Mouse (Mus musculus): ENCODE data around the gene Olfr819. TPM values are rescaled to one million over a fixed set of nuclear protein-coding genes. Genes with fewer than 3 reads are reported as not detected.

Gene Olfr819
- polyA plus RNA-seq, 1 experiment from 2014 or later = not detected

- Histone ChIP-seq H3K27me3 (ENCODE audit: insufficient read depth, low read length) (no peaks in the 10 kb centered on the region), H3K9ac (no peak within 1 kb of the TSS), H3K4me1 (ENCODE audit: insufficient read depth) (no peaks in the 10 kb centered on the region), H3K27ac (ENCODE audit: low read depth) (no peak within 1 kb of the TSS), H3K36me3 (ENCODE audit: insufficient read depth) (no peaks in the 10 kb centered on the region), H3K9me3 (ENCODE audit: low read depth, low read length) (no peaks in the 10 kb centered on the region), H3K4me2 (no peak within 1 kb of the TSS), H3K4me3 (ENCODE audit: low read depth, low read length) (no peak within 1 kb of the TSS)
- 87% methylated on average over 2 of the region's 2 CpGs for WGBS
- no peak for TF ChIP-seq CTCF (IDR thresholded peaks at IDR 0.05; ENCODE audit: low read depth)
- DNase-seq = no peak
- no peak for ATAC-seq (ENCODE audit: insufficient read depth)
Measured at GRCm38 (mm10) chr10:129949000-129949399, 18.1 kb downstream of the Olfr819 start, which contains the start of gene Olfr818. Gene Olfr818, minus strand, starts transcription at chr10:129949100.

DNA sequence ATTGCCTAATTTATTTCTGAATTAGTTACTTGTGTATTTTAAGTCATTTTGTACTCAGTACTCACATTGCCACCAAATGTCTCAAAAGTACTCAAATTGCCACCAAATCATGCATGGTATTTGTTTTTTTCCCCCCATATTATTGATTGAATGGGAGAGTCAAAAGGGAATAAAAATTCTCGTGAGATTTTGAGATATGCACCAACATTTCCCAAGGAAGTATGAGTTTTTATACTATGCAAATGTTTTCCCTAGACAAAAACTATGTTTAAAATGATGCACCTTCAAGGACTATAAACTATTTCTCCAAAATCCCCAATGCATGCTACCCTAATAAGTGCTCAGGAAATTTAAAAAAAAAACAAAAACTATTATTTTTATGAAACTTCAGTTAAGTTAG is 51.6 kb downstream of the Olfr819 start, which contains the start of gene Olfr816:
TSS of gene Olfr816 (minus strand) at position 101 of the 400 bp plus-strand sequence.
- Histone ChIP-seq H3K9ac (no peak within 1 kb of the TSS), H3K4me3 (ENCODE audit: low read depth, low read length) (no peak within 1 kb of the TSS), H3K4me1 (ENCODE audit: insufficient read depth) (no peaks in the 10 kb centered on the region), H3K36me3 (ENCODE audit: insufficient read depth) (no peaks in the 10 kb centered on the region), H3K4me2 (no peak within 1 kb of the TSS), H3K9me3 (ENCODE audit: low read depth, low read length) (no peaks in the 10 kb centered on the region), H3K27ac (ENCODE audit: low read depth) (no peak within 1 kb of the TSS), H3K27me3 (ENCODE audit: insufficient read depth, low read length) (no peaks in the 10 kb centered on the region)
- TF ChIP-seq CTCF (IDR thresholded peaks at IDR 0.05; ENCODE audit: low read depth) = no peak
- DNase-seq (no peak), ATAC-seq (ENCODE audit: insufficient read depth) (no peak)
- WGBS = 57% methylated on average over 1 of the region's 1 CpGs

Other genes starting within 250 kb of the Olfr819 start
- not detected in 2 replicates for gene Olfr805, start 237.9 kb downstream of the Olfr819 start, polyA plus RNA-seq (2014; fragmentation: Nextera tagmentation; extraction: Ambion mirVana)
- not detected in 2 replicates for gene Olfr806, start 225.3 kb downstream of the Olfr819 start, polyA plus RNA-seq (2014; fragmentation: Nextera tagmentation; extraction: Ambion mirVana)
- not detected in 2 replicates for gene Olfr807, start 209.5 kb downstream of the Olfr819 start, polyA plus RNA-seq (2014; fragmentation: Nextera tagmentation; extraction: Ambion mirVana)
- not detected in 2 replicates for gene Olfr808, start 201.8 kb downstream of the Olfr819 start, polyA plus RNA-seq (2014; fragmentation: Nextera tagmentation; extraction: Ambion mirVana)
- not detected in 2 replicates for gene Olfr809, start 192.6 kb downstream of the Olfr819 start, polyA plus RNA-seq (2014; fragmentation: Nextera tagmentation; extraction: Ambion mirVana)
- not detected in 2 replicates for gene Olfr810, start 172.3 kb downstream of the Olfr819 start, polyA plus RNA-seq (2014; fragmentation: Nextera tagmentation; extraction: Ambion mirVana)
- not detected in 2 replicates for gene Olfr811, start 162.9 kb downstream of the Olfr819 start, polyA plus RNA-seq (2014; fragmentation: Nextera tagmentation; extraction: Ambion mirVana)
- gene Olfr812, start 121.2 kb downstream of the Olfr819 start, polyA plus RNA-seq (2014; fragmentation: Nextera tagmentation; extraction: Ambion mirVana) = not detected in 2 replicates
- not detected in 2 replicates for gene Olfr813, start 111.9 kb downstream of the Olfr819 start, polyA plus RNA-seq (2014; fragmentation: Nextera tagmentation; extraction: Ambion mirVana)
- gene Olfr814, start 87.4 kb downstream of the Olfr819 start, polyA plus RNA-seq (2014; fragmentation: Nextera tagmentation; extraction: Ambion mirVana) = not detected in 2 replicates
- not detected in 2 replicates for gene Olfr815, start 61.4 kb downstream of the Olfr819 start, polyA plus RNA-seq (2014; fragmentation: Nextera tagmentation; extraction: Ambion mirVana)
- not detected in 2 replicates for gene Olfr816, start 51.7 kb downstream of the Olfr819 start, polyA plus RNA-seq (2014; fragmentation: Nextera tagmentation; extraction: Ambion mirVana)
- not detected in 2 replicates for gene Olfr818, start 18.2 kb downstream of the Olfr819 start, polyA plus RNA-seq (2014; fragmentation: Nextera tagmentation; extraction: Ambion mirVana)
- not detected in 2 replicates for gene Olfr247, start 8.9 kb upstream of the Olfr819 start, polyA plus RNA-seq (2014; fragmentation: Nextera tagmentation; extraction: Ambion mirVana)
- not detected in 2 replicates for gene Gm10310, start 17.8 kb upstream of the Olfr819 start, polyA plus RNA-seq (2014; fragmentation: Nextera tagmentation; extraction: Ambion mirVana)
- not detected in 2 replicates for gene Olfr820, start 45.4 kb upstream of the Olfr819 start, polyA plus RNA-seq (2014; fragmentation: Nextera tagmentation; extraction: Ambion mirVana)
- gene Olfr821, start 63.1 kb upstream of the Olfr819 start, polyA plus RNA-seq (2014; fragmentation: Nextera tagmentation; extraction: Ambion mirVana) = not detected in 2 replicates
- not detected in 2 replicates for gene Olfr822, start 103.9 kb upstream of the Olfr819 start, polyA plus RNA-seq (2014; fragmentation: Nextera tagmentation; extraction: Ambion mirVana)
- gene Olfr823, start 148.1 kb upstream of the Olfr819 start, polyA plus RNA-seq (2014; fragmentation: Nextera tagmentation; extraction: Ambion mirVana) = not detected in 2 replicates
- gene Olfr824, start 162.7 kb upstream of the Olfr819 start, polyA plus RNA-seq (2014; fragmentation: Nextera tagmentation; extraction: Ambion mirVana) = not detected in 2 replicates
- not detected in 2 replicates for gene Olfr825, start 199.5 kb upstream of the Olfr819 start, polyA plus RNA-seq (2014; fragmentation: Nextera tagmentation; extraction: Ambion mirVana)
- gene Olfr826, start 216.9 kb upstream of the Olfr819 start, polyA plus RNA-seq (2014; fragmentation: Nextera tagmentation; extraction: Ambion mirVana) = not detected in 2 replicates
- not detected in 2 replicates for gene Olfr827, start 247.1 kb upstream of the Olfr819 start, polyA plus RNA-seq (2014; fragmentation: Nextera tagmentation; extraction: Ambion mirVana)